In genomic region chr9:14396096-14396495, GRCm38 (mm10) we compare ENCODE assay signal across 15 mouse cellular contexts.
"Had no signal": no experiment of that assay in that cellular context is flagged by ENCODE, and none has a peak within 500 bp of the region (broad histone marks: within the 10 kb centered on the region; RNA-seq: fewer than 3 reads in every experiment).

No protein-coding gene starts in this region.

- H3K9me3 ChIP-seq: limb, embryonic 12.5 days; liver, embryonic 12.5 days; lung, embryonic 15.5 days; megakaryocyte, embryonic 14.5 days; neural tube, embryonic 13.5 days had no signal

- H3K4me2 ChIP-seq: limb, embryonic 12.5 days; lung, embryonic 15.5 days; midbrain, embryonic 11.5 days; neural tube, embryonic 13.5 days had no signal

- H3K4me1 ChIP-seq: limb, embryonic 12.5 days; lung, embryonic 15.5 days; neural tube, embryonic 13.5 days had no signal

- H3K27ac ChIP-seq: limb, embryonic 12.5 days; liver, embryonic 12.5 days; lung, embryonic 15.5 days; macrophage; neural tube, embryonic 13.5 days had no signal

- H3K4me3 ChIP-seq: layer of hippocampus, adult 2 months; limb, embryonic 12.5 days; liver, embryonic 12.5 days; lung, embryonic 15.5 days; neural tube, embryonic 13.5 days had no signal

- H3K27me3 ChIP-seq: limb, embryonic 12.5 days; liver, embryonic 12.5 days; lung, embryonic 15.5 days; neural tube, embryonic 13.5 days had no signal

- ATAC-seq: intestine, postnatal 0 days; liver, embryonic 12.5 days; midbrain, embryonic 16.5 days had no signal

- H3K36me3 ChIP-seq: limb, embryonic 12.5 days; liver, embryonic 12.5 days; lung, embryonic 15.5 days; neural tube, embryonic 13.5 days had no signal

- H3K9ac ChIP-seq: limb, embryonic 12.5 days; liver, embryonic 12.5 days; lung, embryonic 15.5 days; neural tube, embryonic 13.5 days had no signal

- DNase-seq: kidney, adult 9 months; kidney, postnatal 10 days; kidney, postnatal 4 days; right cerebral cortex, postnatal 14 days; thymus, postnatal 14 days had no signal
